Mouse (Mus musculus): ENCODE measurements around the gene Acadm. TPM values are rescaled to one million over a fixed set of nuclear protein-coding genes. Genes with fewer than 3 reads are reported as not detected.

Acadm gene
- polyA plus RNA-seq, 1 experiment from 2014 or later: 68.9 TPM

DNA sequence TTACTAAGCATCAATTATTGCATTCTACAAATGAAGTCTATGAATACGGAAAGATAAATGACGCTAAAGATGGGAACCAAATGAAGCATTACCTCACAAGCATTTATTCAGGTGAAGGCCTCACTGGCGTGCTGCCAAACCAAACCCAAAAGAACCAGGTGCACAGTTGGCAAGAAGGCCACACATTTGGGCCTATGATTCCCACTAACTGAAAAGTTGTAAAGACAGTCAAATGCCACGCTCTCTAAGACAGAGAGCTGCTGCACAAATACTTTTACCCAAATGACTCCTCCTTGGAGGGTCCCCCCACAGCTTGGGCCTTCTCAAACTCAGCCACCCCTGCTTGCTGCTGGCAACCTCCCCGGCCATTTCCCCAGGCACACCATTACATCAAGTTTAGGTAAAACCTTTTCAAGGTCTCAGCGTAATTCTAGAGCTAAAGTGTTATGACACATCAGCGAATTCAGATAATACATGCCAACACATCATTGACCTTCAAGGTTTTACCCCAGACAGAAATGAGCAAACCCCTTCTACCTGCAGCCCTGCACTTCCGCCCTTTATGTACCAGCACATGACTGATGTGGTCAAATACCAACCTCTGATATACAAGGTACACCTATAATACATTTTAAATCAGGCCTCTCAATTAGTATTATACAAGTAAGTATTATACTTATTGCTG is 33.1 kb downstream of the Acadm start:
- Histone ChIP-seq H3K4me3 (peak overlapping the region; percentile 84), H3K4me1 (peaks cover 37% of the 10 kb centered on the region), H3K36me3 (peaks cover 48% of the 10 kb centered on the region), H3K9ac (peak overlapping the region; percentile 96), H3K9me3 (no peaks in the 10 kb centered on the region), H3K27me3 (no peaks in the 10 kb centered on the region), H3K4me2 (peak overlapping the region; percentile 72), H3K27ac (peak overlapping the region; percentile 17; the same call in 1 of the 2 replicates)
- no peak for ATAC-seq (ENCODE audit: insufficient number of reproducible peaks, low FRiP score, low TSS enrichment, low read depth)
- WGBS: 36% methylated on average over 8 of the region's 8 CpGs

DNA sequence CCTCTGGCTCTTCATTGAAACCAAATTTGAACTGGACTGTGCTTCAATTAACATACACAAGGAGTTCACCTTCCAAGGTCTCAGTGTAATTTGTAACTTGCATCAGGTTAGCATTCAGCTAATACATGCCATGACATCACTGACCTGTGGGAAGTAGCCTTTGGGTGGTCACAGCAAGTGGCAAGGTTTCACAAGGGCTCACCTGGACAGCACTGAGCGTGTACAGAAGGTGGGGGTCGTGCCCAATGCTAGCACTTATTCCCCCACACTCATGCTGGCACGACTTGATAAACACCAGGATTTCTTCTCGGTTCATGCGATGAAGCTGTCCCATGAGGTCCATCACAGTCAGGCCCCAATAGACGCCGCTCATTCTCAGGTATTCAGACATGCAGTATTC is 33.9 kb downstream of the Acadm start:
- H3K4me3 ChIP-seq: peak overlapping the region; percentile 84
- 70% methylated on average over 7 of the region's 7 CpGs for WGBS
- no peak for ATAC-seq (ENCODE audit: insufficient number of reproducible peaks, low FRiP score, low TSS enrichment, low read depth)
- H3K4me1 ChIP-seq: peaks cover 40% of the 10 kb centered on the region
- H3K36me3 ChIP-seq: peaks cover 56% of the 10 kb centered on the region
- no peaks in the 10 kb centered on the region for H3K27me3 ChIP-seq
- no peak overlapping the region for H3K9ac ChIP-seq
- H3K27ac ChIP-seq: no peak overlapping the region
- H3K4me2 ChIP-seq: peak overlapping the region; percentile 72; the same call in 1 of the 2 replicates
- no peaks in the 10 kb centered on the region for H3K9me3 ChIP-seq

DNA sequence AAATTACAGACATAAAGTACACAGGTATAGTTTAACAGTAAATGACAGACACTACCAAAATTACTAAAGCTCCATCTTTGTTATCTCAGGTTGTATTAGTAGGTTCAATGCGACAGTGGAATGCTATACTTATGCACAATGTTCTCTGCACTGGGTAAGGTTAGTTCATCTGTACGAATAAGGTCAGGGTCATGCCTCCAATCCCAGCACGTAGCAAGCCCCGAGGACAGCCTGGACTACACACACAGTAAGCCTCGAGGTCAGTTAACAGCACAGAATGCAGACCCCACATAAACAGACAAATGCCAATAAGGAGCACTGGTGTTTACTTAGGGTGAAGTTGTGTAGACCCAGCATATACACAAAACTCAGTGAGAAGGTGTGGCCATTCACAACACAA is 35.5 kb downstream of the Acadm start:
- Histone ChIP-seq H3K4me1 (peaks cover 39% of the 10 kb centered on the region), H3K36me3 (peaks cover 71% of the 10 kb centered on the region), H3K4me2 (no peak overlapping the region), H3K9ac (no peak overlapping the region), H3K27ac (no peak overlapping the region), H3K4me3 (no peak overlapping the region), H3K9me3 (no peaks in the 10 kb centered on the region), H3K27me3 (no peaks in the 10 kb centered on the region)
- ATAC-seq (ENCODE audit: insufficient number of reproducible peaks, low FRiP score, low TSS enrichment, low read depth): no peak
- 75% methylated on average over 5 of the region's 5 CpGs for WGBS

DNA sequence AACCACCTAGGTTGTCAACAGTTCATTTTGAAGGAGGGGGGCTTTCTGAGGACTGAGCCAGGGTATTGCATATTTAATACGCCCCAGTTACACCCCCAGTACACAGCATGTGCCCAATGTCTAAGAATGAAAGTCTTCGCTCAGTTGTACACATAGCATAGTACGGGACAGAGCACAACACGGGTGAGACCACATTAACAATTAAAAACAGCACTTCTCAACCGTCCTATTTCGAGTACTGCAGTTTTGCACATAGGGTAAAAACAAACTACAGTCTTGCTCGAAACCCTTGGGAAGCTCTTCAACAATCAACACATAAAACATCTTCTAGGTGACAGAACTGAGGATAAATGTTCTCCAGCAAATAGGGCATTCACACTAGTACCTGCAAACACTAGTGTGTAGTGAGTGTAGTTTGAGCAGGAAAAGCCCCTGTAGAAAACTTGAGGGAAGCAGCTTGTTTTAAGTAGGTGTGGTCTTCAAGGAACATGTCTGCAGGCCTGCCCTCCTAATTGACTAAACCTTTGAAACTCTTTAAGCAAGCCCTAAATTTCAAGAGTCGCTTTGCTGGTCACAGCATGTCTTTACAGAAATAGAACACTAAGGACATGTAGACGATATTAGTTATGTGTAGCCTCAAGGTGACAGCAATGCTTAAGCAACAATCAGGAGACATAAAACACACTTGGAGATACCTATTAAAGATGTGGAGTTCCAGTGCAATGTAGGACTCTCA is 38.1 kb downstream of the Acadm start, which contains the start of gene Msh4:
Msh4 (minus strand) TSS at position 3 of the 736 bp plus-strand sequence.
- WGBS: 78% methylated on average over 9 of the region's 9 CpGs
- peaks cover 77% of the 10 kb centered on the region for H3K36me3 ChIP-seq
- no peak for ATAC-seq (ENCODE audit: insufficient number of reproducible peaks, low FRiP score, low TSS enrichment, low read depth)

DNA sequence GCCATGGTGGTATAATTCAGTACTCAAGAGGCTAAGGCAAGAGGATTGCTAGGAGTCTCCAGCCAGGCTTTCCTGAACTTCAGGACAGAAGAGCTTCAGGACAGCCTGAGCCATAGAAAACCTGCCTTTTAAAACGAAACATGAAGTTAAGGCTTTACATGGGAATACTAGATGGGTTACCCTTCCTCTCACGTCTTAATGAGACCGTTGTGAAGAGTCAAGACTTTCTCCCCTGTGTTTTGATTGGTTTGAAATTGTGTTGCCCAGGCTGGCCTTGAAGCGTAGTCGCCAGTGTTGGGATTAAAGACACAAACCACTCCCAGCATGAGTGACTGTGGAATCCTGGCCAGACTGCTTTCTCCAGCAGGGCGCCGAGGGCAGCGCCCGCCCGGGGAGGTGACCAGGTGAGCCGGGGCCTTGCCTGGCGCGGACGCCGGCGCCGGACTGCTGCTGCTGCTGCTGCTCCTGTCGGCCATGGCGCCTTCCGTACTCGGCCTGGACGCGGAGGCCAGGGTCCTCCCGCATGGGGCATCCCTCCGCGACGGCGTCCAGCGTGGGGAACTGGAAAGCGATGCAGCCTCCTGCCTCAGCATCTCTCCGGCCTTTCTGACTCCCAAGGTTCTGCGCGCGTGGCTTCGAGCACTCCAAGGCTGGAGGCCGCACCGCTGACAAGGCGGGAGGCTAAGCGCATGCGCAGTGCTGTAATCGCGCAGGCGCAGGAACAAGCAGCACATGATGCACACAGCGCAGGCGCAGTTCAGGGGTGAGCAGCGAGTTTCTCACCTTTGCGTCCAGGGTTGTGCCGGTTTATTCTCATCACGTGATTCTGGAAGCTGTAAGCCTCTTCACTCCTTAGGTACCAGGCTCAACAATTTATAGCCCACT is 38.9 kb downstream of the Acadm start:
- peaks cover 69% of the 10 kb centered on the region for H3K36me3 ChIP-seq
- no peak overlapping the region for H3K27ac ChIP-seq
- ATAC-seq (ENCODE audit: insufficient number of reproducible peaks, low FRiP score, low TSS enrichment, low read depth): no peak
- H3K4me2 ChIP-seq: no peak overlapping the region
- H3K4me3 ChIP-seq: no peak overlapping the region
- WGBS: 84% methylated on average over 49 of the region's 49 CpGs
- H3K9ac ChIP-seq: no peak overlapping the region
- peaks cover 21% of the 10 kb centered on the region for H3K4me1 ChIP-seq
- no peaks in the 10 kb centered on the region for H3K9me3 ChIP-seq
- H3K27me3 ChIP-seq: no peaks in the 10 kb centered on the region

More for the DNA sequence above, 38.1 kb downstream of the Acadm start, which contains the start of gene Msh4:
- Histone ChIP-seq H3K4me3 (no peak within 1 kb of the TSS), H3K4me2 (no peak within 1 kb of the TSS), H3K9me3 (no peaks in the 10 kb centered on the region), H3K9ac (no peak within 1 kb of the TSS), H3K27ac (no peak within 1 kb of the TSS), H3K27me3 (no peaks in the 10 kb centered on the region), H3K4me1 (peaks cover 29% of the 10 kb centered on the region)

DNA sequence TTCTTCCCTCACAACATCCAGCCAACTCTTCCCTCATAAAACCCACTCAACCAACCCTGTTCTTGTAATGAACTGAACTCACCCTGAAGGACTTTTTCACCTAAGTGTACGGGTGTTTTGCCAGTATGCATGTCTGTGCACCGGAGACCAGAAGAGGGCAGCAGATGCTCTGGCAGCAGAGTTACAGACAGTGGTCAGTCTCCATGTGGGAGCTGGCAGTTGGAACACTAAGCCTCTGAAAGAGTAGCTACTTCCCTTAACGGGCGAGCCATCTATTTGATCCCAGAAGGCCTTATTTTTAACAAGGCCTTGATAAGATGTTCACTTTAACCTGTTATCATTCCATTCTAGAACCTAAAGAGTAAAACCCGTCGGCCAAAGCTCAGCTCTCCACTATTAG is 39.8 kb downstream of the Acadm start:
- no peak for ATAC-seq (ENCODE audit: insufficient number of reproducible peaks, low FRiP score, low TSS enrichment, low read depth)
- Histone ChIP-seq H3K36me3 (peaks cover 60% of the 10 kb centered on the region), H3K27ac (no peak overlapping the region), H3K27me3 (no peaks in the 10 kb centered on the region), H3K9me3 (no peaks in the 10 kb centered on the region), H3K9ac (no peak overlapping the region), H3K4me2 (no peak overlapping the region), H3K4me3 (no peak overlapping the region), H3K4me1 (peaks cover 13% of the 10 kb centered on the region; the same call in 1 of the 2 replicates)
- 63% methylated on average over 6 of the region's 6 CpGs for WGBS

DNA sequence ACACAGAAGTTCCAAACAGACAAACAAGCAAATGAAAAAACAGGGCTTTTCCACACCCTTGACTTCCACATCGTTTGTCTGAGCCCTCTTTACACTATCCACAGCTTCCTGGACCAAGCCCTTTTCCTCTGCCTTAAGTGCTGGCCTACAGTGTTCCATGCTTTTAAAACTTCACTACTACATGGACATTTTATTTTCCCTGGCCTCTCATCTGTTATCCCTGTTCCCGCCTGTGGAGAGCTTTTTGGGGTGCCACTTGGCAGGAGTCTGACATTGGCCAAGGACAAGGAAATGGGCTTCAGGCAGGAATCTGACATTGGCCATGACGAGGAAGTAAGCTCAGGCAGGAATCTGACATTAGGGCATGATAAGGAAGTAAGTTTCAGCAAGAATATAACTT is 41.8 kb downstream of the Acadm start:
- no peaks in the 10 kb centered on the region for H3K27me3 ChIP-seq
- H3K9me3 ChIP-seq: no peaks in the 10 kb centered on the region
- H3K36me3 ChIP-seq: peaks cover 40% of the 10 kb centered on the region
- ATAC-seq (ENCODE audit: insufficient number of reproducible peaks, low FRiP score, low TSS enrichment, low read depth): no peak
- 66% methylated on average over 3 of the region's 3 CpGs for WGBS
- no peak overlapping the region for H3K4me2 ChIP-seq
- no peak overlapping the region for H3K4me3 ChIP-seq
- no peak overlapping the region for H3K9ac ChIP-seq
- H3K4me1 ChIP-seq: peaks cover 3% of the 10 kb centered on the region; the same call in 1 of the 2 replicates
- H3K27ac ChIP-seq: no peak overlapping the region

DNA sequence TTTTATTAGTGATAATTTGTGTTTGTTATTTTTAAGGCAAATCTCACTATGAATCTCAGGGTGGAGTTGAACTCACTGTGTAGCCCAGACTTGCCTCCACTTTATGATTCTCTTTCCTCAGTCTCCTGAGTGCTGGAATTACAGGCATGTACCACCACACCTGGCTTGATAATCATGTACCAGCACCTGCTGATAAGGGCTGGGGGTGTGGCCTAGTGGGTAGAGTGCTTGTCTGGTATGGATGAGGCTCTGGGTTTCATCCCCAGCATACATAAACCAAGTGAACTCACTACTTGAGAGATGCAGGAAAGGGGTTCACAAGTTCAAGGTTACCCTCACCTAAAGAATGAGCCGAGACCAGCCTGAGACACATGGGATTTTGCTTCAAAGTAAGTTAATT is 42.5 kb downstream of the Acadm start:
- no peaks in the 10 kb centered on the region for H3K27me3 ChIP-seq
- H3K27ac ChIP-seq: no peak overlapping the region
- no peak for ATAC-seq (ENCODE audit: insufficient number of reproducible peaks, low FRiP score, low TSS enrichment, low read depth)
- no peaks in the 10 kb centered on the region for H3K9me3 ChIP-seq
- no peak overlapping the region for H3K4me3 ChIP-seq
- no peak overlapping the region for H3K9ac ChIP-seq
- 85% methylated on average over 1 of the region's 1 CpGs for WGBS
- no peak overlapping the region for H3K4me2 ChIP-seq
- peaks cover 36% of the 10 kb centered on the region for H3K36me3 ChIP-seq
- 0 out of 2 replicates have a peak, but pooled peaks cover 3% of the 10 kb centered on the region for H3K4me1 ChIP-seq

DNA sequence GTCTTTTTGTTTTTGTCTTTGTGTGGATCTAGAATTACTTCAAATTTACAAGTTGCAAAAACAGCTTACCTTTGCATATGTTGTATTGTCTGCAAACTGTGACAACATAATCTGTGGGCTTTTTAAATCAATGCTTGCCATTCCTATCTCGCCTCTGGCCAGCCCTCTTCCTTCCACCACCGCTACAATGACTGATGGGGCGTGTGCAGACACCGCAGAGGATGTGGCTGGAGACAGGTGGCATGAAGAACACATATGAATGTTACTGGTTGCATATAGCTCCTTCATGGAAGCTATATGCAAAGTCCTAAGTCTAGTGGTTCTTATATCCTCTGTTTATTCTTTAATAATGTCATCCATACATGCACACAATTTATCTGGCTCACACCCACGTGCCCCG is 47.2 kb downstream of the Acadm start:
- 65% methylated on average over 6 of the region's 6 CpGs for WGBS
- ATAC-seq (ENCODE audit: insufficient number of reproducible peaks, low FRiP score, low TSS enrichment, low read depth): no peak
- no peaks in the 10 kb centered on the region for H3K27me3 ChIP-seq
- H3K4me3 ChIP-seq: no peak overlapping the region
- H3K9ac ChIP-seq: no peak overlapping the region
- H3K4me1 ChIP-seq: no peaks in the 10 kb centered on the region
- no peaks in the 10 kb centered on the region for H3K9me3 ChIP-seq
- no peak overlapping the region for H3K4me2 ChIP-seq
- no peaks in the 10 kb centered on the region for H3K36me3 ChIP-seq
- no peak overlapping the region for H3K27ac ChIP-seq

DNA sequence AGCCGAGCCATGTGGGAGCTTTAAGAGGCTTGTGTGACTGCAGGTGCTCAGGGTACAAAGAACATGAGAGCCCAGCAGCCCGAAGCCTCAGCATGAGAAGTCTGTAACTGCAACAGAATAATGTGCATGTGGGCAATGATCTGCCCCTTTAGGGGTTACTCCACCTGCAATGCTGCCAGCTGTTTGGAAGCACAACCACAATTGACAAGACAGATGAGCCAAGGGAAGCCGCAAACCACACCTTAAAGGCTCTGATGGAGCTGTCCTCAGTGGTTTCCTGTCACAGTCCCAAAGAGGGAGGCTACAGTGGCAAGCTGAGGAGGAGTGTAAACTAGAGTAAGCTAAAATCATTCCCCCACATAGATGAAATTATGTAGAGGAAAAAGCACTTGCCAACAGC is 49.0 kb downstream of the Acadm start:
- Histone ChIP-seq H3K4me1 (no peaks in the 10 kb centered on the region), H3K4me2 (no peak overlapping the region), H3K9ac (no peak overlapping the region), H3K27ac (no peak overlapping the region), H3K9me3 (no peaks in the 10 kb centered on the region), H3K36me3 (no peaks in the 10 kb centered on the region), H3K27me3 (no peaks in the 10 kb centered on the region), H3K4me3 (no peak overlapping the region)
- WGBS: 81% methylated on average over 3 of the region's 3 CpGs
- no peak for ATAC-seq (ENCODE audit: insufficient number of reproducible peaks, low FRiP score, low TSS enrichment, low read depth)

DNA sequence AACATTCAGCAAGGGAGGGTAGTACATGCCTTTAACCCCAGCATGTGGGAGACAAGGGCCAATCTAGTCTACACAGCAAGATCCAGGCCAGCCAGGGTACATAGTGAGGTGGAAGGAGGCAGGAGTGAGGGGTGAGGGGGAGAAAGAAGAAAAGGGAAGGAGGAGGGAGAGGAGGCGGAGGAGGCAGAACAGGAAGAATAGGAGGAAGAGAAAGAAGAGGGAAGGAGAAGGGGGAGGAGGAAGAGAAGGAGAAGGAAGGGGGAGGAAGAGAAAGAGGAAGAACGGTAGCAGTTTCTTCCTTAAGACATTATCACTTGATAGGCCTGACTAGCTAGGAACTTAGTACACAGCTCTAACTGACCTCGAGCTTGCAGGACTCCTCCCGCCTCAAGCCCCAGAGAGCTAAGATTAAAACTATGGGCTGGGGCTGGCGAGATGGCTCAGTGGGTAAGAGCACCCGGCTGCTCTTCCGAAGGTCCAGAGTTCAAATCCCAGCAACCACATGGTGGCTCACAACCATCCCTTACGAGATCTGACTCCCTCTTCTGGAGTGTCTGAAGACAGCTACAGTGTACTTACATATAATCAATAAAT is 55.1 kb downstream of the Acadm start:
- no peaks in the 10 kb centered on the region for H3K9me3 ChIP-seq
- H3K4me1 ChIP-seq: no peaks in the 10 kb centered on the region
- H3K9ac ChIP-seq: no peak overlapping the region
- ATAC-seq (ENCODE audit: insufficient number of reproducible peaks, low FRiP score, low TSS enrichment, low read depth): no peak
- no peaks in the 10 kb centered on the region for H3K36me3 ChIP-seq
- H3K4me2 ChIP-seq: no peak overlapping the region
- H3K27ac ChIP-seq: no peak overlapping the region
- no peaks in the 10 kb centered on the region for H3K27me3 ChIP-seq
- WGBS: 80% methylated on average over 7 of the region's 8 CpGs
- no peak overlapping the region for H3K4me3 ChIP-seq

Data from limb, embryonic 15.5 days (tissue).